Mouse (Mus musculus) telencephalon, adult 2 months (tissue): Measurements from ENCODE around the gene Denr.

Experiments
- DNase-seq: peaks from one replicate; pipeline ENCODE4 v3.0.0-alpha.2; 2011; ENCODE audit warnings: low read depth, low spot score

Denr gene

DNA sequence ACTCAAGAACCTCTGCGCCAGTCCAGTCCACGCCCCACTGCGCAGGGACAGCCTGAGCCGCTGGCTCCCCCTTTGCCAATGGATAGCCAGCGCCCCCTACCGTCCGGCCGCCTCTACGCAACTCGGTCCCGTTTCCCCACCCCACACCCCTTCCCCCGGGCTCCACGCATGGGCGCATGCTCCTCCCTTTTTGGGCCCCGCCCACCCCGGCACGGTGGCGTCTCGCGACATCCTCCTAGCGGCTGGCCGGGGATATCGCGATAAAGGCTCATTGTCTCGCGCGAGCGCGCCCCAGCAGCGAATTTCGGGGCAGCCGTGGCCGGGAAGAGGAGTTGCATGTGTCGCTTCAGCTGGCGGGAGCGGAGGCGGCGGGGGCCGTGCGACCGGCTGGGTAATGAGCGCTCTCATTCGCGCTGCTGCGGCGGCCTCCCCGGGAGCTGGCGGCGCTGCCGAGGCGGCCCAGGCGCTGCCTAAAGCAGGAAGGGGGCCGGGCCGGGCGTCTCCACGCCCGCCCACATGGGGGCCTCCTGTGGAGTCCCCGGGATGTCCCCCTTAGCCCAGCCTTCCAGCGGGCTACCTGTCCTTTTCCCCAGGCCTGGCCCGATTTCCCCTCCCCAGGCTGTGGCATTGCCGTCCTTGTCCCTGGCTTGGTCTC is at the start of gene Denr:
Gene Denr (plus strand): TSS at position 200 of the 655 bp plus-strand sequence.
- peak; percentile 88 for DNase-seq

DNA sequence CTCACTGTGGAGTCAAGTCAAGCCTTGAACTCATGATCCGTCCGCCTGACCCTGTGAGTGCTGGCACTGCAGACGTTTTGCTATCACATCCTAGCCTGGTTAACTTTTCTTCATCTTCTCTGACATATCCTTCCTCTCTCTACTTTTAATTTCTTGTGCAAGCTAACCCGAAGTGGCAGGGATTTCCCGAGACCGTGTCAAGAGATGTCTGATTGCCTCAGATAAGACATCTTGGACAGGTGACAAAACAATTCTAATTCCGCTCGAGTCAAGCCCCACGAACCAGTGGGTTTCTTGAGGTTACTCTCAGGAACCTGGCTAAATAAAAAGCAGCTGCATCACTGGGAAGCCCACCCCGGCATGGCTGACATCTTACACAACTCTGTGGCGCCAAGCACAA is 48.2 kb upstream of the Denr start:
- DNase-seq = no peak

DNA sequence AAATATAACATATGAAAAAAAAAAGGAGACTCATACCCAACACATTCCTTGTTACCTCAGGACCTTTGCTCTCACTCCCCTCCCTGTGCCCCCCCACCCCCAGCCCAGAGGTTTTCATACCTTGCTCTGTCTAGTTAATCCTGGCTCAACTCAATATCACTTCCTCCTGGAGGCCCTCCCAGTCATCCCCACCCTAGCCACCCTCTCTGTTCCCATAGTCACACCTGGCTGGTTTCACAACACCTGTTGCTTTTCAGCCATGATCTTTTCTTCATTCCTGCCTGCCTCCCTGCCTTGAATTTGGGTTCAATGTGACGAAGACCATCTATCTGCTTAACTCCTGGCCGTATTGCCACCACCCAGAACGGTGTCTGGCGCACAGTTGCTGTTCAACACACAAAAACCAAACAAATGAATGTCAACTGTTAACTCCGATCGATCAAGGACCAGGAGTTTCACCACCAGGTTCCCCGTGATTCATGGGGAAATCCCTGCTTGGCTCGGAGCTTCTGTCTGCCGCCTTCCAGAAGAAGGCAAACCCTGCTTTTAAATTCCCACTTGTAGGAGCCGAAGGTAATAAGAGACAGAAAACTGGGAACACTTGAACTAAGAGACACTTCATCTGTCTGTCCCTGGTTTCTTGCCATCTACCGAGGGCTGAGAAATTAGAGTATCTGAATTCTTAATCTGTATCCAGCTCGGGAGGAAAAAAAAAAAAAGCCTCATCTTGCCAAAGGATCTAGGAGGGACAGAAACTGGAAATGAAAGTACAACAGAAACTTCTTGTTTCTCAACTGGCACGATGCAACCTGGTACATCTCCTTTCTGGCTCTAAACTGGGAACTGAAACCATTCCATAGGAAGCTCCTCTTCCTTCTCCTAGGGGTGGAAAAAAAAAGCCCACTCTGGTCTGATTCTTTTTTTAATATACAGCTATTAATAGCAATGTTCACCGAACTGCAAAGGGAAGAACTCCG is 44.3 kb upstream of the Denr start:
- DNase-seq = peak; percentile 32

DNA sequence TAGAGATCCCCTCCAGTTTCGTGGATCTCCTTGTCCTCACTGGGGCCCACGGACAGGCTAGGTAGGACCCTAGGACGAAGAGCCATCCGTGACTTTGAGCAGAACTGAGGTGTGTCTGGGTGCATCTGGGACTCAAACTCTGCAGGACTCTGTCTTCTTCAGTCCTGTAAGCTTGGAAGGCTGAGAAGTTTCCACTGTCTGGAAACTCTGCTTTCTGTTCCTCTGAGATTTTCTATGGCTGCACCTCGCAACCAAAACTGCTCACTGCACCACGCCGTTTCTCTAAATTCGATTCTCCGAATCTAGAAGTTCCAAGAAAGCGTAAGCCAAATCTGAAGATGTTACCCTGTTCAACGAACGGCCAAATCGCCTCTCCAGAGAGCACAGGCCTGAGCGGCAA is 43.0 kb upstream of the Denr start:
- no peak for DNase-seq

DNA sequence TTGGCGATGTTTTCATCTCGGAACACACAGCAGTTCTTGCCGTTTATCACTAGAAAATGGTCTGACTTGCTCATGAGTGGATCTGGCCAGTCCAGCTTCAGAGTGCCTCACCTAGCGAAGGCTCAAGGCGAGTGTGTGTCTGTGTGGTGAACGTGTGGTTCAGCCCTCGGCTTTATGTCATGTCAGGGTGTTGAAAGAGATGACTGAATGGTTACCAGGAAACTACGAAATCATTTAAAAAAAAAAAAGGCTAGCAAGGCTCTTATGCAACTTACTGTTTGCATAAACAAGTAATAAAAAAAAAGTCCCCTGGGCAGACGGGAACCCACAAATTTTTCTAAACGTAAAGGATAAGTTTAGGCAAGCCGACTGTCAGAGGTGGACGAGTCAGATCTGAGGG is 41.6 kb upstream of the Denr start, which contains the start of gene Hcar2:
Gene Hcar2 (minus strand): TSS at position 135 of the 400 bp plus-strand sequence.
- no peak for DNase-seq

DNA sequence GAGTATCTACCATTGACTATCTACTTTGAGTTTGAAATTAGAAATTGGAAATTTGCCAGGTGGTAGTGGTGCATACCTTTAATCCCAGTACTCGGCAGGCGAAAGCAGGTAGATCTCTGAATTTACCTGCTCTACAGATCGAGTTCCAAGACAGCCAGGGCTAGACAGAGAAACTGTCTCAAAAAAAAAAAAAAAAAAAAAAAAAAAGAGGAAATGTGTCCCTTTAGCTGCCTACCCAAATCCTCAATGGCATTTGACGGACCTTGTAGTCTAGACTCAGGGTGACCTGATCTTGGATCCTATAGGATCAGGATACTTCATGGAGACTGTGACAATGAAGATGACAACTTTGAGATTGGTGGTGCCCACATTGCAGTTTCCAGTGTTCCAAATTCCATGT is 40.5 kb upstream of the Denr start:
- no peak for DNase-seq

DNA sequence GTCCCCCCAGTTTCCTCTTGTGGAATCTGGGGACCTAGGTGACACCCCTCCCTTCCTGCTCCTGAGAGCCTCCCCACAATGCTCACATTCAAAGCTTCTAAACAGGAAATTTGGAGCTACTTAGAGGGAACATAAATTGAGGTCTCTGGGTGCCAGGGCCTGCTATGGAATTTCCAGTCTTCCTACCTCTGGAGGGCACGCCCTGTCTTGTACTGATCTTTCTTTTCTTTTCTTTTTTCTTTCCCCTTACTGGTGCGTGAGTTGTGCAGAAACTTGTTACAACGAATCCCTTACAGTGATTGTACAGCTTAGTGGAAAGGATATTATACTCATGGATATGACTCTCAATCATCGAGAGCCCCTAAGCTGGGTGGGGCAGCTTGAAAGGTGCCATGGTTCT is 37.4 kb upstream of the Denr start:
- DNase-seq = no peak

DNA sequence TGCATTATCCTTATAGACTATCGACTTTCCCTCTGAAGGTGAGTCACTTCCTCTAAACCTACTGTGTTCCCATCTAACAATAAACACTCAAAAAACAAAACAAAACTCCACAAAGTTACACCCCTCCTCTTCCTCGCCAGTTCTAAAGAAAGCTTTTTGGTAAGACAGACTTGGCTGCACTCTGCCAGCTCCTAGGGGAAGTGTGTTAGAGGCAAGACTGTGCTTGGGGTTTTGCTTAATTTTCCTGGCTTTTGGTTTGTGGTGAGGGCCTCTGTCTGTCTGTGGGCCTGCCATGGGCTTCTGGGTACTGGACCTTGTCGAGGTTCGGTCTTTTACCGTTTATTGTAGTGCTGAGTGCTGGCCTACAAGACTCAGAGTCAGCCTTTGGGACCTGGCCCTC is 32.8 kb upstream of the Denr start:
- no peak for DNase-seq

DNA sequence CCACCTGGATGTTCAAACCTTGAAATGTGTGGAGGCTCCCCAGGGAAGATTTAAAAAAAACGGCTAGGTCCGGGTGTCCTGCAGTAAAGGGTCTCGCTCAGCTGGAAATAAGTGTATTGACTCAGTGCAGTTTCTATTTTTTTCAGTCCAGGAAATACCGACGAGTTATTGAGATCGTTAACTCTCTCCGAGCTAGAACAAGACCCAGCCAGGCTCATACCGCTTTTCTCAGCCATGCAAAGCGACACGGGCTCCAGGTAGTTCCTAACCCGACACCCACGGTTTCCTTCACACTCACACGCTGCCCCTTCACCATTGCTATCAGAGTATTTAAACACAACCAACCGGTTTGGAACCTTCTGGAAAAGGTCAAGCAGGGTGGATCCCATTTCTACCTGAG is 28.9 kb upstream of the Denr start:
- DNase-seq = no peak

DNA sequence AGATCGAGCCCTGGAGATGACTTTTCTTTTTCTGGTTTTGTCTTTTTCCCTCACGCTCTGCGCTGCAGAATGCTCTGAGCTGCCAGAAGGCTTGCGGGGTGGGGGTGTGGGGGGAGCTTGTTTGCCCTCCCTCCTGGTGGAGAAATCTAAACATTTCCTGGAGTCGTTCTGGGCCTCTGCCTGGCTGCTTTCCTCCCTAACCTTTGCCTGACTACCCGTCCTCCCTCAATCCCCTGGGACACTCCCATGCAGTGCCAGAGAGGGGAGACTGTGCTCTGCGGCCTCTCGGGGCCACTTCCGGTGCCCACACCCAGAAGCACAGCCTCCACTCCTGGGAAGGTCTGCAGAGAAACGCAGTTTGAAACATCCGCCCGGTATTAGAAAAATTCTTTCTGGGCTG is 27.0 kb upstream of the Denr start, which contains the start of gene Hcar1:
Gene Hcar1 (minus strand): TSS at position 93 of the 400 bp plus-strand sequence.
- no peak for DNase-seq

DNA sequence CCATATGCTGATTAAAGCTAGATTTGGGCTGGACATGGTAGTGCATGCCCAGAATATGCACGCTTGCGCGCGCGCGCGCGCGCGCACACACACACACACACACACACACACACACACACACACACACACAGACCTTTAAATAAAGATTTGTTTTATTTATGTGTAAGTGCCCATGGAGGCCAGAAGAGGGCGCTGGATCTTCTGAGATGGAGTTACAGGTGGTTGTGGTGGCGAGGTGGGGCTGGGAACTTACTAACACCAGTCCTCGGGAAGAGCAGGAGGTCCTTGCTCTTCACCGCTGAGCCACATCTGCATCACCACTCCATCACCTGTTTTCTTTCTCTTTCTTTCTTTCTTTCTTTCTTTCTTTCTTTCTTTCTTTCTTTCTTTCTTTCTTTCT is 26.2 kb upstream of the Denr start:
- DNase-seq = no peak

DNA sequence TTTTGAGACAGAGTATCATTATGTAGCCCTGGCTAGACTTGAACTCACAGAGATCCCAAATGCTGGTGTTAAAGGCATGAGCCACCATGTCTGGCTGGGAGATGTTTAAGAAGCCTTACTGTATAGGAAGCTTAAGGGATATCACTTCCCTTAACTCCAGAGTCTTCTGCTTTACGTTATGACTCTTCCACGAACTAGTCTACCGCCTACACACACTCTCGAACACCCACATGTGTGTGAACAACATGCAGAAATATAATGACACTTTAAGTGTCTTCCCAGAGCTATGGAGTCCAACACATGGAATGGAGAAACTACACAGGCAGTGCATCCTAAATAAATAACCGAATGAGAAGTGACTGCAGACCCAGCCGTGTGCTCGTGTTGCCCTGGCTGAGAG is 23.1 kb upstream of the Denr start:
- DNase-seq = no peak

DNA sequence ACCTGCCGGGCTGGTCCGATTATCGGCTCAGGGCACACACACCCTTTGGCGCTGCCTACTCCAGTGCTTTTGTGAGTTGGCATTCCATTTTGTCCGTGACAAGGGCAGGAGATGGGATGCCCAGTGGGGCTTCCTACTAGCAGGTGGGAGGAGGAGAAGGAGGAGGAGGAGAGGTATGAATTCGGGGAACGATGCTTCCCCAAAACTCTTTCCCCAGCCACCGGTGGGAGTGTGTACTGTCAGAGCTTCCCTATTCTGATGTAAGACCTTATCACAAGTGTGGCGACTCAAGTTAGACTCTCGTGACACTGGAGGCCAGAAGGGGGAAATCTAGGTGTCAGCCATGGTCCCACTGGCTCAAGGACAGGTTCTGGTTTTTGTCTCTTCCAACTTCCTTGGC is 22.6 kb upstream of the Denr start:
- DNase-seq = no peak

DNA sequence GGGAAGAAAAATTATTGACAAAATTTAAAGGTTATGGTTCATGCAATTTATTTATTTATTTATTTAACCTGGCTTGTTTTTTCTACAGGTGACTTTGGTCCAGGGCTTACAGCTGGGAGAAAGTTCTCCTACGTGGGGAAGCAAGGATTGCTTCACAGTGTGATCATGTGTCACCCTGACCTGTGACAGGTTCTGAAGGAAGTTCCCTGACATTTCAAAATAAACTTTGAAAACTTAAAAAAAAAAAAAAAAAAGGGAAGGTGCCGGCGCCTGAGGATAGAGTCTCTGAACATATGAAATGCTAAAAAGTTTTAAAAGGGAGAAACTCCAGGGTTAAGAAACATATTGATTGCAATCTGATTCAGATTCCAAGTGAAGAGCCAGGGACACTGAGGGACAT is 20.6 kb upstream of the Denr start:
- no peak for DNase-seq

DNA sequence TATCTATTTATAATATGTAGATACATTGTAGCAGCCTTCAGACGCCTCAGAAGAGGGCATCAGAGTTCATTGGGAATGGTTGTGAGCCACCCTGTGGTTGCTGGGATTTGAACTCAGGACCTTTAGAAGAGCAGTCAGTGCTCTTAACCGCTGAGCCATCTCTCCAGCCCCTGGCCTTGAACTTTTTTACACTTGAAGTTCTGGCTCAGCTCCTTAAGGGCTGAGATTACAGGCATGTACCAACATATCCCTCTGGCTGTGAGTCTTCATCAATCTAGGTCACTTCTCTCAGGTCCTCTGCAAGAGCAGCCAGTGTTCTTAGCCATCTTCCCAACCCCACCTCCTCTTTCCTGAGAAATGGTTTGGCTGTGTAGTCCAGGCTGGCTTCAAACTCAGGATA is 16.7 kb upstream of the Denr start:
- DNase-seq = no peak

DNA sequence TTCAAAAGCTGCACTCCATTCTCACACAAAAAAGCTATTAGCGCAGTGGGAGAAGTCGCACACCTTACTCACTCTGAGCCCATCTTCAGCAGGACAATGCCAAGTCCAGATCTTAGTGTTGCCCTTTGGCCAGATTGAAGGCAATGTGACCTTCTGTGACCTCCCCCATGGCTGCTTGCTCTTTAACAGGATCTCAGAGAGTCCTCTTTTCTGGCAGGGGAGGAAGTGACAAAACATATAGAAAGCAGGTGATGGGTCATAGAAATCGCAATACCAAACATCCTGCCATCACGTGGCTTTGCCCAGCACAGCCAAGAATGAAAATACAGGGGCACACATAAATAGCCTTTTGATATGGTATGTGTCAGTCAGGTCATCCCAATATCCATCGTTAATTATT is 16.0 kb upstream of the Denr start:
- DNase-seq = no peak

DNA sequence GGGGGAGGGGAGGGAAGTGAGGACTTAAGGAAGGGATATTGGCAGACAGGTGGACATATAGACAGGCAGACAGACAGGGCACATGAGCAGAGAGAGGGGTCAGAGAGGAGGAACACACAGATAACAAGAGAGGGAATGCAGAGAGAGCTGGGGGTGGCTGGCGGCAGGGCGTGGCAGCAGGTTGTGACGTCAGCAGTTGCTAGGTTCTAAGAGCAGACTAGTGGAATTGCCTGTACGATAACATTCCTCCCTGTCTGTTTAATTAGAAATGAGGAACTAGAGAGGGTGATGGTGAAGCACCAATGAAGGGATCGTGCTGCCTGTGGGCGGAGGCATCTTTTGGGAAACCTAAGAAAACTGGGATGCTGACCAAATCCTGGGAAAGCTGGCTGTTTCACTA is 15.3 kb upstream of the Denr start:
- no peak for DNase-seq

DNA sequence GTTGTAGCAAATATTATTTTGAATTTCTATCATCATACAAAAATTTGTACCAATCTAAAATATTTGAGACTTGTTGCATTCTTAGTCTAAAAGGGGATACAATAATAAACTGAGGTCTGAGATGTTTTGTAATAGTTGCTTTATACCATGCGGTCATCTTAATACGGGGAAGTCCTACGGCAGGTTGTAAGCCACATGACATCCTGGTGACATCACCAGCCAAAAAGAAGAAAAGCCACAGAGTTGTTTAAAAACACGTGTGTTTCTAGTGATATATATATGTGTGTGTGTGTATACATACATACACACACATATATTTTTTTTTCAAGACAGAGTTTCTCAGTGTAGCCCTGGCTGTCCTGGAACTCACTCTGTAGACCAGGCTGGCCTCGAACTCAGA is 13.5 kb upstream of the Denr start:
- DNase-seq = no peak

DNA sequence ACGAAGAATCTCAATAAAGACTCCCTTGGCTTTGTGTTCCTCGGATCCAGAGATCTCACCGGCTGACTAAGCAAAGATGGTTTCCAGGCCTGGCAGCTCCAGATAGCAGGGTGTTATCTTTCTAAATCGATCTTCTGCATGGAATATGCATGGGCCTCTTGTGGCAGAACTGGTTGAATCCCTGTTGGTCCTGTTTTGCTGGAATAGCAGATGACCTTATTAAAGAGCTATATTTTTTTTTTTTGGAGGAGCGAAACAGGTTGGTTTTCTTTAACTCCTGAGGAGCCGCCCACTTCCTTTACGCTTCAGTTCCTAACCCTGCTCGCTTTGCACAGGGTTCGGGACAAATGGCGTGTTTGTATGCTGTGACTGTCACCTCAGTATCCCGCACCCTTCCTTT is 10.6 kb upstream of the Denr start:
- no peak for DNase-seq

DNA sequence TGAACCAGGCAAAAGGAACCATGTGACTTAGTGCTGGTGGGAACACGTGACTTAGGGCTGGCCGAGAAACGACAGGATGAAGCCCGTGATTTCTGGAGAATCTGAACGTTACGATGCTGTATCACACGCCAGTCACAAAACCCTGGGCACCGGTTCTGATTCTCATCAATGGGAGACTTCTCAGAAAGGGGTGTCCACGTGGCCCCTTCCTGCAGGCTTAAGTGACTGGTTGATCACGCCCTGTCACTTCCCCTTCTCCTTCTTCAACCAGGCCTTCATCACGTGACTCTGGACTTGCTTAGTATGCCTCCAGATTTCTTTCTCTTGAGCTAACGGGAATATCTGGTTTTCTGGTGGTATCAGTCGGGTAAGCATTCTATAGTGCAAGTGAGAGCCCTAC is 9.6 kb upstream of the Denr start:
- DNase-seq = no peak

DNA sequence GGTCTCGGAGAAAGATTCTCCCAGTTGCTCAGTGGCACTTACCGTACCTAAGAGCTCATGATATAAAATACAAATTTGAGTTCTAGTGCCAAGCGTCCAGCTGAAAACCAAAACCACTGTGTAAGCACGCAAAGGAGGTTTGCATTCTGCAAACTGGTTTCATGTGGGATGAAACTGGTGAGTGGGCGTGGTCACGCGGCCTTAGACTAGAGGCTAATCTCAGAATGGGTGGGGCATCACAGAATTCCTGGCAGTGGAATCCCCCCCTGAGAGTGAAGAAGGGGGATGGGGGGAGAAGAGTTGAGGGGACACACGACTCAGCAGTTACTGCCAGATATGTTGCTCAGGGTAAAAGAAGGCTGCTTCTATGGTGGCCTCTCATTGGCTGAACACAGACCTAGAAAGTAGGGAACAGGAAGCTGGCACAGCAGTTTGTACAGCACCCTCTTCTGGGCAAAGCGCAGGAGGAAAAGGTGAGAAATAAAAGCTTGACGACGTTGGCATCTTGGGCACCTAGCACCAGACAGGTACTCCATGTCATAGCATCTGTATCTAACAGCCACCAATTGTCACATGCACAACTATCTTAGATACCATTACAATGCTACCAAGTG is 2.8 kb upstream of the Denr start:
- DNase-seq = no peak

DNA sequence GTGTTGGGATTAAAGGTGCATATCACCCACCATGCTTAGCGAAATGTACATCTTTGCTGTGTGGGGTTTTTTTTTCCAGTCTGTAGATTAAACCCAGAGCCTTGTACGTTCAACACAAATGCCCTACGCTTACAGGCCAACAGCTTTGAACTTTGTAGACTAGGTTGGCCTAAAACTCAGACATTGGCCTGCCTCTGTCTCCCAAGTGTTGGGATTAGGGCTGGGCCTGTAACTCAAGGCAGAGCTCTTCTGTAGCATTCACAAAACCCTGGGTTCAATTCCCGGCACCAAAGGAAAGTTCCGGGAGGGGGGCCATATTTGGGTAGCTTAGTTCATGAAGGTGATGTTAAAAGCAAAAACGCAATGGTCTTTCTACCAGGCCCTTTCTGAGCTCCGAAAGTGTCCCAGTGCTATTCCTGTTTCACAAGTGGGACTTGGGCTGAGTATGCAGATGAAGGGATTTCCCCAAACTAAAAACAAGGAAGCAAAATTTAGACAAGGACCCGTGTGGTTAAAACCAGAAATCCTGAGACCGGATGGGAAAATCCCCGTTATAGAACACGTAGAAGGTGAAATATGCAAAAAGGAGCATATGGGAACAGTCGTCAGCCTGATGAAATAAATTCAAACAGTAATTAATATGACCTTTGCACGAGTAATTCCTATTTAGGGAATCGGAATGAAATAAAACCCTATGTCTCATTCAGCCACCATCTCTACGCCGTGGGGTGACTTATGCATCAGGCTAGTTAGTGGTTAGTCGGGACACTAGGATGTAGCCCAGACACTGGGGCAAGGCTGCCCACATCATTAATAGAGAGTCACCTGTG is 614 bp upstream of the Denr start:
- DNase-seq = no peak
